Mouse (Mus musculus) heart, postnatal 0 days (tissue): ENCODE data around the gene Sbf1. TPM values are rescaled to one million over a fixed set of nuclear protein-coding genes. Genes with fewer than 3 reads are reported as not detected.

Source experiments
- ATAC-seq: fragments of 200-750 bp; cut with Nextera tagmentation; 2 replicates; pipeline ENCODE4 v1.8.0; 2017; ENCODE audit warnings: low read depth, moderate number of reproducible peaks, moderate library complexity; ENCODE audit not compliant: insufficient read depth
- DNase-seq: peaks from one replicate; pipeline ENCODE4 v3.0.0-alpha.2; 2016; ENCODE audit warnings: low spot score
- H3K27ac ChIP-seq: fragments of 300-500 bp; sonication (generic); 2 replicates; pipeline ENCODE4 v1.5.1; 2014; ENCODE audit warnings: low read depth, mild to moderate bottlenecking
- H3K27me3 ChIP-seq: fragments of 300-500 bp; sonication (generic); 2 replicates; pipeline ENCODE4 v1.6.1; 2014; ENCODE audit warnings: low read length, mixed read lengths; ENCODE audit not compliant: control insufficient read depth, insufficient read depth
- H3K36me3 ChIP-seq: fragments of 300-500 bp; sonication (generic); replicated peaks from 2 replicates; pipeline ENCODE4 v1.6.1; 2014; ENCODE audit warnings: low read length, mixed read lengths; ENCODE audit not compliant: control insufficient read depth, insufficient read depth
- H3K4me1 ChIP-seq: fragments of 300-500 bp; sonication (generic); 2 replicates; pipeline ENCODE4 v1.6.1; 2014; ENCODE audit warnings: antibody characterized with exemption; ENCODE audit not compliant: control insufficient read depth, insufficient read depth
- H3K4me2 ChIP-seq: fragments of 300-500 bp; sonication (generic); 2 replicates; pipeline ENCODE4 v1.6.1; 2014; ENCODE audit warnings: low read depth, mild to moderate bottlenecking, low read length, moderate library complexity
- H3K4me3 ChIP-seq: fragments of 300-500 bp; sonication (generic); 2 replicates; pipeline ENCODE4 v1.5.1; 2014; ENCODE audit warnings: low read depth, low read length
- H3K9ac ChIP-seq: fragments of 300-500 bp; sonication (generic); replicated peaks from 2 replicates; pipeline ENCODE4 v1.6.1; 2014; ENCODE audit warnings: low read depth, low read length, mixed read lengths
- H3K9me3 ChIP-seq: fragments of 300-500 bp; sonication (generic); replicated peaks from 2 replicates; pipeline ENCODE4 v1.6.1; 2016; ENCODE audit warnings: low read length; ENCODE audit not compliant: control insufficient read depth
- CTCF ChIP-seq: IDR thresholded peaks from 2 replicates; pipeline ENCODE4 v1.5.1; 2016; ENCODE audit warnings: antibody characterized with exemption, control low read depth, low read depth
- EP300 ChIP-seq: IDR thresholded peaks from 2 replicates; pipeline ENCODE4 v1.6.1; 2016; ENCODE audit warnings: antibody characterized with exemption, low read depth
- WGBS: fragments of 180-500 bp; shearing (Covaris S2); extraction: QIAGEN DNeasy Blood & Tissue Kit; methylation state at CpG from one replicate; pipeline ENCODE4 v1.1.7; 2014; 5-methylcytosine and 5-hydroxymethylcytosine counted together
- polyA plus RNA-seq: library from polyadenylated mRNA; unstranded; fragments of >200 nt; fragmentation: Nextera tagmentation; extraction: Ambion mirVana; gene quantifications from 2 replicates; pipeline ENCODE4 v1.2.1, GENCODE M21; 2015
- total RNA-seq: library from RNA; depleted of rRNA; stranded (reverse); fragments of >200 nt; gene quantifications from 2 replicates; pipeline ENCODE4 v1.2.3, GENCODE M21; 2014; ENCODE audit warnings: low replicate concordance

Gene Sbf1
- total and polyA plus RNA-seq, 2 experiments from 2014 or later, result 25.6 to 147 TPM

DNA sequence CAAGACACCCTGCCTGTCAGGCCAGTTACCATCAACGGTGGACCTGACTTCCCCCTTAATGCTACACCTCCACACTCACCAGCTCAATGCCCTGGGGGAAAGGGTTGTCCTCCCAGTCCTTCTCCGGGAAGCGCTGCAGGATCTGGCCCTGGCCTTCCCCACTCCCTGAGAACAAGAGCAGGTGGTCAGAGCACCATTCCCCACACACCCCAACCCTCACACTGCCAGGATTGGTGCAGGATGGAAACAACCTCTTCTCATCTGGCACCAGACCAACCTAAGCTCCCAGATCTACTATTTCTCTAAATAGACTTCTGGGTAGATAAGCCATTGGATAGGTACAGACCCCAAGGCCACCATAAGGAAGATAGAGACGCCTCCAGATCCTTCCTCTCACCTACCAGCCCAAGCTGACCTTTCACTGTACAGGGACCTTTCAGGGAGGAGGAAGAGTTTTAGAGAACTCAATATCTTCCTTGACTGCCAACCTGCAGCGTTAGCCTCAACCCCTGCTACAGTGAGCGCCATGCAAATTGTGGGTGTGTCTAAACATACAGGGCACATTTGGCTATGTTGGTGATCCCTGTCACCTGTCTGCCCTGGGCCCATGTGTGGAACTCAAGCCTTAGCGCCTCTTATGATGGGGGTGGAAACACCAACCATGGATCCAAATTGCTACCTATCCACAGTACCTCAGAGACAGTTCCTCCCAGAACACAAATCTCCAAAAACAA lies 6.5 kb downstream of the Sbf1 start:
- H3K4me3 ChIP-seq, result no peak overlapping the region
- ATAC-seq (no peak), DNase-seq (no peak)
- H3K9me3 ChIP-seq, result no peaks in the 10 kb centered on the region
- peaks cover 18% of the 10 kb centered on the region for H3K4me1 ChIP-seq
- no peak overlapping the region for H3K4me2 ChIP-seq
- H3K36me3 ChIP-seq, result peaks cover 32% of the 10 kb centered on the region
- TF ChIP-seq CTCF, result no peak
- no peak overlapping the region for H3K27ac ChIP-seq
- H3K9ac ChIP-seq, result no peak overlapping the region
- H3K27me3 ChIP-seq, result no peaks in the 10 kb centered on the region
- 75% methylated on average over 7 of the region's 7 CpGs for WGBS

- Histone ChIP-seq H3K4me3 (no peak overlapping the region), H3K4me2 (no peak overlapping the region), H3K36me3 (peaks cover 43% of the 10 kb centered on the region), H3K9me3 (no peaks in the 10 kb centered on the region), H3K27me3 (no peaks in the 10 kb centered on the region), H3K27ac (no peak overlapping the region), H3K9ac (no peak overlapping the region), H3K4me1 (peaks cover 14% of the 10 kb centered on the region; the same call in 1 of the 2 replicates)
- DNase-seq (no peak), ATAC-seq (no peak)
- 89% methylated on average over 13 of the region's 13 CpGs for WGBS
- no peak for TF ChIP-seq CTCF
- TF ChIP-seq EP300, result no peak
Observed at GRCm38 (mm10) chr15:89307461-89307860, 7.7 kb downstream of the Sbf1 start.

DNA sequence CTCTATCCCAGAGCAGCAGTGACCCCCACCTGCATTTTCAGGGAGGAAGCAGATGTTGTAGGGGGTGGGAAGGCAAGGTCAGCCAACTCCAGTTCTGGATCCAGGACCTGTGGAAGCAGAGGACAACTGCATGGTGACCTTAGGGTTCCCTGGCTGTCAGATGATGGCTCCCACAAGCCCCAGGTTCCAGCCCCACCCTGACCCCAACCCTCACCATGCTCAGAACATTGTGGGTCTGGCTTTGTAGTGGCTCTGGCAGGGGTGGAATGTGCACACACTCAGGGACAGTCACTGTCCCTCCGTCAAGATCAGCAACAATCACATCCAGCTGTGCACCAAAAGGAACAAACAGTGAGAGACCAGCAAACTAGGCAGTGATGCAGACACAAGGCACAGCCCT lies 9.1 kb downstream of the Sbf1 start:
- no peak for ATAC-seq
- no peak overlapping the region for H3K4me3 ChIP-seq
- no peak for TF ChIP-seq CTCF
- no peak for TF ChIP-seq EP300
- no peaks in the 10 kb centered on the region for H3K27me3 ChIP-seq
- peaks cover 14% of the 10 kb centered on the region; the same call in 1 of the 2 replicates for H3K4me1 ChIP-seq
- no peak overlapping the region for H3K9ac ChIP-seq
- no peaks in the 10 kb centered on the region for H3K9me3 ChIP-seq
- H3K27ac ChIP-seq, result no peak overlapping the region
- 83% methylated on average over 1 of the region's 1 CpGs for WGBS
- no peak for DNase-seq
- peaks cover 58% of the 10 kb centered on the region for H3K36me3 ChIP-seq
- no peak overlapping the region for H3K4me2 ChIP-seq

DNA sequence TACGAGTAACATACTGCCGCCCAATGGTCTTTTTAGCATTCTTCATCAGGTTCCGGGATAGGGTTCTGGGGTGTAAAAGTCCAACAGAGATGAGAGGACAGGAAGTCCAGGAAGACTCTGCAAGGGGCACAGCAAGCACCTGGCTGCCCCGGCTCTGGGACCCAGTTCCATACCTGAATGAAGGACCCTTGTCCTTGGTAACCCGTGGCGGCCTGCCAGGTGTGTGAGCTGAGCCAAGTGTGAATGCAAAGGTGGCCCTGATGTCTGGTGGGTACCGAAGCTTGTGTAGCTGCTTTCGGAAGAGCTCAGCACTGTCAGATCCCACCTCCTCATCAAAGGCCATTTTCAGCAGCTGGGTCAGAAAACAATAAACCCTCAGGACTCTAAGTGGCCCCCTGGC lies 14.5 kb downstream of the Sbf1 start:
- no peak overlapping the region for H3K4me3 ChIP-seq

GRCm38 (mm10) chr15:89300180-89300579 lies 14.9 kb downstream of the Sbf1 start:
- TF ChIP-seq CTCF (no peak), EP300 (no peak)
- peaks cover 82% of the 10 kb centered on the region for H3K36me3 ChIP-seq
- no peaks in the 10 kb centered on the region for H3K27me3 ChIP-seq
- ATAC-seq, result no peak
- H3K4me2 ChIP-seq, result no peak overlapping the region
- no peak overlapping the region for H3K4me3 ChIP-seq
- H3K9ac ChIP-seq, result no peak overlapping the region
- no peaks in the 10 kb centered on the region for H3K4me1 ChIP-seq
- no peaks in the 10 kb centered on the region for H3K9me3 ChIP-seq
- H3K27ac ChIP-seq, result no peak overlapping the region
- WGBS, result 92% methylated on average over 13 of the region's 13 CpGs
- no peak for DNase-seq

More for the DNA sequence above, 14.5 kb downstream of the Sbf1 start:
- DNase-seq (no peak), ATAC-seq (no peak)
- TF ChIP-seq CTCF (no peak), EP300 (no peak)
- Histone ChIP-seq H3K27ac (no peak overlapping the region), H3K9ac (no peak overlapping the region), H3K36me3 (peaks cover 82% of the 10 kb centered on the region), H3K4me2 (no peak overlapping the region), H3K4me1 (no peaks in the 10 kb centered on the region), H3K9me3 (no peaks in the 10 kb centered on the region), H3K27me3 (no peaks in the 10 kb centered on the region)
- 95% methylated on average over 8 of the region's 8 CpGs for WGBS

DNA sequence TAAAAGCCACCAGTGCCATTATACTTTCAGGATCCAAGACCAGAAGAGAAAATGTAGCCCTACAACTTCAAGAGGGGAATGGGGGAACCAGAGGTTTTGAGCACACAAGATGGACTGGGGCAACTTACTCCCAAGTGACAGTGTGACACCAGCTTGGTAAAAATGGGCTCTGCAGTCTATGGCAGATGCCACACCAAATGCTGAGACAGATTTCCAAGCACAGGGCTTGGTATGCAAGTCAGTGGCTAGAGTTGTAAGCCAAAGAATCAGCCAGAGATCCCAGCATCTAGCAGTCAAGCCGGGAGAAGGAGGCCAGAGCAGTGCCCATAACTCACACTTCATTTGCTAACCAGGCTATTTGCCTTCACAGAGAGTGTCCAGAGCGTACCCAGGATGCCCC lies 17.4 kb downstream of the Sbf1 start:
- Histone ChIP-seq H3K4me1 (no peaks in the 10 kb centered on the region), H3K9me3 (no peaks in the 10 kb centered on the region), H3K4me2 (no peak overlapping the region), H3K9ac (no peak overlapping the region), H3K36me3 (peaks cover 82% of the 10 kb centered on the region), H3K27ac (no peak overlapping the region), H3K4me3 (no peak overlapping the region), H3K27me3 (no peaks in the 10 kb centered on the region)
- DNase-seq, result no peak
- no peak for TF ChIP-seq CTCF
- no peak for TF ChIP-seq EP300
- 98% methylated on average over 2 of the region's 2 CpGs for WGBS
- no peak for ATAC-seq
